Mouse (Mus musculus): ENCODE results near the gene Cul4b.
"Not testable (repeated sequence)": the region's sequence is repeated elsewhere in the genome, so short reads cannot be mapped to it uniquely, and the experiment has no call there.

Cul4b gene

GRCm38 (mm10) chrX:38576078-38576477, at the start of gene Cul4b:
TSS of gene Cul4b (minus strand) at chrX:38576196.
- peak; percentile 2 for DNase-seq

- DNase-seq, result peak; percentile 16
Measured at GRCm38 (mm10) chrX:38600995-38601369, 25.0 kb upstream of the Cul4b start.

- DNase-seq, result peak; percentile 86
Measured at GRCm38 (mm10) chrX:38600177-38600994, 24.4 kb upstream of the Cul4b start, which contains the start of gene Mcts1. TSS of gene Mcts1 (plus strand) at chrX:38600578.

GRCm38 (mm10) chrX:38593180-38593889, 17.3 kb upstream of the Cul4b start:
- DNase-seq, result no peak

GRCm38 (mm10) chrX:38591749-38592148, 15.8 kb upstream of the Cul4b start:
- DNase-seq, result no peak

- peak; percentile 6 for DNase-seq
Measured at GRCm38 (mm10) chrX:38589827-38590226, 13.8 kb upstream of the Cul4b start.

GRCm38 (mm10) chrX:38583261-38583660, 7.3 kb upstream of the Cul4b start:
- no peak for DNase-seq

- DNase-seq, result no peak
Measured at GRCm38 (mm10) chrX:38581140-38581539, 5.1 kb upstream of the Cul4b start.

- no peak for DNase-seq
Measured at GRCm38 (mm10) chrX:38566521-38567205, 9.3 kb downstream of the Cul4b start.

- no peak for DNase-seq
Measured at GRCm38 (mm10) chrX:38565176-38565542, 10.8 kb downstream of the Cul4b start.

- peak; percentile 95 for DNase-seq
Measured at GRCm38 (mm10) chrX:38564542-38565175, 11.3 kb downstream of the Cul4b start.

GRCm38 (mm10) chrX:38563941-38564541, 12.0 kb downstream of the Cul4b start:
- peak; percentile 12 for DNase-seq

GRCm38 (mm10) chrX:38553255-38553654, 22.7 kb downstream of the Cul4b start:
- no peak for DNase-seq

- peak; percentile 35 for DNase-seq
Measured at GRCm38 (mm10) chrX:38514556-38514955, 61.4 kb downstream of the Cul4b start.

- DNase-seq, result no peak
Measured at GRCm38 (mm10) chrX:38504846-38505245, 71.2 kb downstream of the Cul4b start.

GRCm38 (mm10) chrX:38502182-38502581, 73.8 kb downstream of the Cul4b start:
- DNase-seq, result not testable (repeated sequence)

GRCm38 (mm10) chrX:38485464-38485863, 90.5 kb downstream of the Cul4b start:
- DNase-seq, result peak; percentile 8
